Mouse (Mus musculus): ENCODE results near the gene Pabpn1. TPM values are rescaled to one million over a fixed set of nuclear protein-coding genes. Genes with fewer than 3 reads are reported as not detected.

The Pabpn1 gene
- polyA plus RNA-seq, 1 experiment from 2014 or later: 139 TPM

GRCm38 (mm10) chr14:54885309-54885708 is 7.0 kb upstream of the Pabpn1 start:
- 85% methylated on average over 11 of the region's 11 CpGs for WGBS
- Histone ChIP-seq H3K9me3 (ENCODE audit: low read depth, low read length) (no peaks in the 10 kb centered on the region), H3K4me2 (peak overlapping the region; percentile 82; the same call in 1 of the 2 replicates), H3K9ac (no peak overlapping the region), H3K36me3 (ENCODE audit: insufficient read depth) (peaks cover 9% of the 10 kb centered on the region; the same call in 1 of the 2 replicates), H3K27me3 (ENCODE audit: insufficient read depth, low read length) (no peaks in the 10 kb centered on the region), H3K4me3 (ENCODE audit: low read depth, low read length) (no peak overlapping the region), H3K4me1 (ENCODE audit: insufficient read depth) (peaks cover 13% of the 10 kb centered on the region; the same call in 1 of the 2 replicates), H3K27ac (ENCODE audit: low read depth) (no peak overlapping the region)
- ATAC-seq (ENCODE audit: insufficient read depth): no peak
- no peak for DNase-seq
- no peak for TF ChIP-seq CTCF (IDR thresholded peaks at IDR 0.05; ENCODE audit: low read depth)

- Histone ChIP-seq H3K4me1 (ENCODE audit: insufficient read depth) (no peaks in the 10 kb centered on the region; the same call in 1 of the 2 replicates), H3K4me2 (peak overlapping the region; percentile 84), H3K36me3 (ENCODE audit: insufficient read depth) (peaks cover 34% of the 10 kb centered on the region), H3K27ac (ENCODE audit: low read depth) (peak overlapping the region; percentile 94), H3K9ac (peak overlapping the region; percentile 99), H3K9me3 (ENCODE audit: low read depth, low read length) (no peaks in the 10 kb centered on the region), H3K27me3 (ENCODE audit: insufficient read depth, low read length) (no peaks in the 10 kb centered on the region), H3K4me3 (ENCODE audit: low read depth, low read length) (peak overlapping the region; percentile 95)
- DNase-seq: peak; percentile 99
- ATAC-seq (ENCODE audit: insufficient read depth): peak; percentile 99
- under 1% methylated on average over 38 of the region's 38 CpGs for WGBS
- no peak for TF ChIP-seq CTCF (IDR thresholded peaks at IDR 0.05; ENCODE audit: low read depth)
Measured at GRCm38 (mm10) chr14:54893651-54894181, 1.4 kb downstream of the Pabpn1 start.

GRCm38 (mm10) chr14:54894296-54895151 is 2.2 kb downstream of the Pabpn1 start:
- ATAC-seq (ENCODE audit: insufficient read depth): peak; percentile 64
- no peak for TF ChIP-seq CTCF (IDR thresholded peaks at IDR 0.05; ENCODE audit: low read depth)
- under 1% methylated on average over 52 of the region's 54 CpGs for WGBS

GRCm38 (mm10) chr14:54897445-54897844 is 5.1 kb downstream of the Pabpn1 start:
- Histone ChIP-seq H3K27ac (ENCODE audit: low read depth) (no peak overlapping the region), H3K27me3 (ENCODE audit: insufficient read depth, low read length) (no peaks in the 10 kb centered on the region), H3K4me1 (ENCODE audit: insufficient read depth) (no peaks in the 10 kb centered on the region; the same call in 1 of the 2 replicates), H3K4me2 (no peak overlapping the region), H3K9ac (no peak overlapping the region), H3K36me3 (ENCODE audit: insufficient read depth) (peaks cover 40% of the 10 kb centered on the region), H3K4me3 (ENCODE audit: low read depth, low read length) (no peak overlapping the region), H3K9me3 (ENCODE audit: low read depth, low read length) (no peaks in the 10 kb centered on the region)
- TF ChIP-seq CTCF (IDR thresholded peaks at IDR 0.05; ENCODE audit: low read depth): no peak
- WGBS: 48% methylated on average over 2 of the region's 2 CpGs
- ATAC-seq (ENCODE audit: insufficient read depth) (no peak), DNase-seq (no peak)

More at GRCm38 (mm10) chr14:54894296-54895151, 2.2 kb downstream of the Pabpn1 start:
- H3K27ac ChIP-seq (ENCODE audit: low read depth): peak overlapping the region; percentile 94
- H3K36me3 ChIP-seq (ENCODE audit: insufficient read depth): peaks cover 40% of the 10 kb centered on the region
- DNase-seq: peak; percentile 60
- peak overlapping the region; percentile 99 for H3K9ac ChIP-seq
- peak overlapping the region; percentile 84 for H3K4me2 ChIP-seq
- H3K9me3 ChIP-seq (ENCODE audit: low read depth, low read length): no peaks in the 10 kb centered on the region
- no peaks in the 10 kb centered on the region for H3K27me3 ChIP-seq (ENCODE audit: insufficient read depth, low read length)
- H3K4me1 ChIP-seq (ENCODE audit: insufficient read depth): no peaks in the 10 kb centered on the region; the same call in 1 of the 2 replicates
- peak overlapping the region; percentile 95 for H3K4me3 ChIP-seq (ENCODE audit: low read depth, low read length)

- Histone ChIP-seq H3K27ac (ENCODE audit: low read depth) (0 out of 2 replicates have a peak overlapping the region, but pooled peaks have one; percentile 14), H3K36me3 (ENCODE audit: insufficient read depth) (peaks cover 39% of the 10 kb centered on the region), H3K4me3 (ENCODE audit: low read depth, low read length) (no peak overlapping the region), H3K4me1 (ENCODE audit: insufficient read depth) (no peaks in the 10 kb centered on the region; the same call in 1 of the 2 replicates), H3K4me2 (no peak overlapping the region), H3K9ac (no peak overlapping the region), H3K27me3 (ENCODE audit: insufficient read depth, low read length) (no peaks in the 10 kb centered on the region), H3K9me3 (ENCODE audit: low read depth, low read length) (no peaks in the 10 kb centered on the region)
- TF ChIP-seq CTCF (IDR thresholded peaks at IDR 0.05; ENCODE audit: low read depth): peak; percentile 86
- peak; percentile 76 for ATAC-seq (ENCODE audit: insufficient read depth)
- DNase-seq: peak; percentile 96
- WGBS: 0% methylated on average over 3 of the region's 3 CpGs
Measured at GRCm38 (mm10) chr14:54900383-54900782, 8.1 kb downstream of the Pabpn1 start.

- 91% methylated on average over 4 of the region's 4 CpGs for WGBS
- no peak for TF ChIP-seq CTCF (IDR thresholded peaks at IDR 0.05; ENCODE audit: low read depth)
- Histone ChIP-seq H3K36me3 (ENCODE audit: insufficient read depth) (peaks cover 31% of the 10 kb centered on the region), H3K4me1 (ENCODE audit: insufficient read depth) (no peaks in the 10 kb centered on the region), H3K27me3 (ENCODE audit: insufficient read depth, low read length) (no peaks in the 10 kb centered on the region), H3K9me3 (ENCODE audit: low read depth, low read length) (no peaks in the 10 kb centered on the region), H3K9ac (no peak overlapping the region), H3K4me3 (ENCODE audit: low read depth, low read length) (no peak overlapping the region), H3K4me2 (no peak overlapping the region), H3K27ac (ENCODE audit: low read depth) (no peak overlapping the region)
- ATAC-seq (ENCODE audit: insufficient read depth): no peak
- no peak for DNase-seq
Measured at GRCm38 (mm10) chr14:54903641-54904040, 11.3 kb downstream of the Pabpn1 start.

- Histone ChIP-seq H3K9ac (no peak overlapping the region), H3K36me3 (ENCODE audit: insufficient read depth) (peaks cover 35% of the 10 kb centered on the region), H3K27ac (ENCODE audit: low read depth) (no peak overlapping the region), H3K4me1 (ENCODE audit: insufficient read depth) (no peaks in the 10 kb centered on the region), H3K9me3 (ENCODE audit: low read depth, low read length) (no peaks in the 10 kb centered on the region), H3K4me3 (ENCODE audit: low read depth, low read length) (no peak overlapping the region), H3K4me2 (no peak overlapping the region), H3K27me3 (ENCODE audit: insufficient read depth, low read length) (no peaks in the 10 kb centered on the region; the same call in 1 of the 2 replicates)
- DNase-seq (no peak), ATAC-seq (ENCODE audit: insufficient read depth) (no peak)
- WGBS: 79% methylated on average over 7 of the region's 7 CpGs
- no peak for TF ChIP-seq CTCF (IDR thresholded peaks at IDR 0.05; ENCODE audit: low read depth)
Measured at GRCm38 (mm10) chr14:54908682-54909081, 16.4 kb downstream of the Pabpn1 start.
